Mouse (Mus musculus) hindbrain, embryonic 15.5 days (tissue): ENCODE measurements around the gene Lypd8. TPM values are rescaled to one million over a fixed set of nuclear protein-coding genes. Genes with fewer than 3 reads are reported as not detected.

Experiments
- ATAC-seq: fragments of 200-750 bp; cut with Nextera tagmentation; 2 replicates; pipeline ENCODE4 v1.8.0; 2017; ENCODE audit warnings: low read depth, moderate number of reproducible peaks, moderate TSS enrichment; ENCODE audit not compliant: low FRiP score
- H3K27ac ChIP-seq: fragments of 300-500 bp; sonication (generic); replicated peaks from 2 replicates; pipeline ENCODE4 v1.5.1; 2015; ENCODE audit warnings: mild to moderate bottlenecking, inconsistent platforms
- H3K27me3 ChIP-seq: fragments of 300-500 bp; sonication (generic); 2 replicates; pipeline ENCODE4 v1.6.1; 2015; ENCODE audit warnings: control low read depth, inconsistent platforms
- H3K36me3 ChIP-seq: fragments of 300-500 bp; sonication (generic); 2 replicates; pipeline ENCODE4 v1.6.1; 2015; ENCODE audit warnings: control low read depth, inconsistent platforms
- H3K4me1 ChIP-seq: fragments of 300-500 bp; sonication (generic); replicated peaks from 2 replicates; pipeline ENCODE4 v1.6.1; 2015; ENCODE audit warnings: control low read depth, inconsistent platforms
- H3K4me2 ChIP-seq: fragments of 300-500 bp; sonication (generic); 2 replicates; pipeline ENCODE4 v1.6.1; 2015; ENCODE audit warnings: moderate library complexity, mild to moderate bottlenecking, inconsistent platforms
- H3K4me3 ChIP-seq: fragments of 300-500 bp; sonication (generic); 2 replicates; pipeline ENCODE4 v1.5.1; 2015; ENCODE audit warnings: mild to moderate bottlenecking, inconsistent platforms
- H3K9ac ChIP-seq: fragments of 300-500 bp; sonication (generic); 2 replicates; pipeline ENCODE4 v1.6.1; 2015; ENCODE audit warnings: inconsistent platforms
- H3K9me3 ChIP-seq: fragments of 300-500 bp; sonication (generic); 2 replicates; pipeline ENCODE4 v1.6.1; 2016; ENCODE audit warnings: control low read depth, inconsistent platforms
- WGBS: fragments of 180-500 bp; shearing (Covaris S2); methylation state at CpG from one replicate; pipeline ENCODE4 v1.1.7; 2015; 5-methylcytosine and 5-hydroxymethylcytosine counted together
- polyA plus RNA-seq: library from polyadenylated mRNA; unstranded; fragments of >200 nt; fragmentation: Nextera tagmentation; extraction: Ambion mirVana; gene quantifications from 2 replicates; pipeline ENCODE4 v1.2.1, GENCODE M21; 2015

Lypd8 gene
- polyA plus RNA-seq, 1 experiment from 2014 or later: not detected

DNA sequence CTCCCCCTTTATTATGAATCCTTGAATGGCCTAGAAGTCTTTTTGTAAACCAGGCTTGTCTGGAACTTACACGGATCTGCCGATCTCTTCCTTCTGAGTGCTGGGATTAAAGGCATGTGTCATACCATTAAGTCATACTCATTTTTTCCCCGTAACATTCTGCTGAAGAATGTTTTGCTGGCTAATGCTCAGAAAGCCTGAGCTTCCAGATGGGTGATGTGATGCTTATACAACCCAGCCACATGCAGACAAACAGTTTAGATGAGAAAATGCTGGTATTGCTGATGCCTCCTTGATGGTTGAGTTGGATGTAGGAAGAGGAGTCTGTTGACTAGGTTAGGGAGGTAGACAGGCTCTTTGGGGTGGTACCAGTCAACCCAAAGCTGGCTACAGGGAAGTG is 39.5 kb downstream of the Lypd8 start:
- H3K9ac ChIP-seq: no peak overlapping the region
- ATAC-seq: no peak
- 70% methylated on average over 3 of the region's 3 CpGs for WGBS
- no peak overlapping the region for H3K27ac ChIP-seq
- H3K9me3 ChIP-seq: no peaks in the 10 kb centered on the region
- no peak overlapping the region for H3K4me3 ChIP-seq
- H3K36me3 ChIP-seq: no peaks in the 10 kb centered on the region
- H3K4me1 ChIP-seq: no peaks in the 10 kb centered on the region
- no peaks in the 10 kb centered on the region for H3K27me3 ChIP-seq
- no peak overlapping the region for H3K4me2 ChIP-seq

GRCm38 (mm10) chr11:58420815-58421214 is 42.0 kb downstream of the Lypd8 start, which contains the start of gene 1810065E05Rik:
TSS of gene 1810065E05Rik (plus strand) at chr11:58421111.
- no peak for ATAC-seq
- Histone ChIP-seq H3K27ac (no peak within 1 kb of the TSS), H3K4me2 (no peak within 1 kb of the TSS), H3K9ac (no peak within 1 kb of the TSS), H3K4me3 (no peak within 1 kb of the TSS), H3K4me1 (no peaks in the 10 kb centered on the region), H3K36me3 (no peaks in the 10 kb centered on the region), H3K9me3 (no peaks in the 10 kb centered on the region), H3K27me3 (no peaks in the 10 kb centered on the region)
- WGBS: 85% methylated on average over 1 of the region's 1 CpGs

DNA sequence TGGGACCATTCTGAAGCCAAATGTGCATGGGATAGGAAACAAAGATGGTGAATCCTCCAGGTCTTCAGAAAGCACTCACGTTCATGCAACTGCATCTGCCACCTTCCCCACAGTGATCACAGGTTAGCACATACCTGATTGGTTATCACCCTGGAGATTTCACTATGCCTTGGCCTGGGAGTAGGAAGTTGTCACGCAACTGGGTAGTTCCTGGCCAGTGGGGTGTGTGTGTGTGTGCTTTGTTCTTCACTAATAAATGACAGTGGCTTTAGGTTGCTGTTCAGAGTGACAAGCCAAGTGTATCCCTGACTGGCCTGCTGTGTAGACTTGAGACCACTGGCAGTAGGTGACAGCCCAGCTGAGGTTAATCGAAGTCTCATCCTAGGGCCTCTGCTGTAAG is 53.4 kb downstream of the Lypd8 start, which contains the start of gene Gm12253:
Gene Gm12253 (plus strand): TSS at position 301 of the 400 bp plus-strand sequence.
- WGBS: 83% methylated on average over 3 of the region's 3 CpGs
- Histone ChIP-seq H3K36me3 (no peaks in the 10 kb centered on the region), H3K9ac (no peak within 1 kb of the TSS), H3K4me1 (no peaks in the 10 kb centered on the region), H3K4me2 (no peak within 1 kb of the TSS), H3K27me3 (no peaks in the 10 kb centered on the region), H3K27ac (no peak within 1 kb of the TSS), H3K4me3 (no peak within 1 kb of the TSS), H3K9me3 (no peaks in the 10 kb centered on the region)
- ATAC-seq: no peak

- WGBS: 61% methylated on average over 5 of the region's 5 CpGs
- no peak overlapping the region for H3K4me2 ChIP-seq
- no peak for ATAC-seq
- H3K4me3 ChIP-seq: no peak overlapping the region
- H3K27ac ChIP-seq: no peak overlapping the region
- no peaks in the 10 kb centered on the region for H3K4me1 ChIP-seq
- no peak overlapping the region for H3K9ac ChIP-seq
- no peaks in the 10 kb centered on the region for H3K36me3 ChIP-seq
- no peaks in the 10 kb centered on the region for H3K9me3 ChIP-seq
- H3K27me3 ChIP-seq: no peaks in the 10 kb centered on the region
Measured at GRCm38 (mm10) chr11:58437866-58438265, 59.0 kb downstream of the Lypd8 start.

Other genes starting within 250 kb of the Lypd8 start
- gene Gemin5, start 210.5 kb upstream of the Lypd8 start, polyA plus RNA-seq: 13.2 and 17.0 TPM in 2 replicates
- gene Mrpl22, start 207.4 kb upstream of the Lypd8 start, polyA plus RNA-seq: 90.5 and 93.9 TPM in 2 replicates
- 2.2 and 3.3 TPM in 2 replicates for gene Igtp, start 179.5 kb upstream of the Lypd8 start, polyA plus RNA-seq
- gene Irgm2, start 179.4 kb upstream of the Lypd8 start, polyA plus RNA-seq: 1.3 and 1.8 TPM in 2 replicates
- gene 4930438A08Rik, start 104.2 kb upstream of the Lypd8 start, polyA plus RNA-seq: not detected in 2 replicates
- gene Zfp692, start 72.0 kb upstream of the Lypd8 start, polyA plus RNA-seq: 30.2 and 30.8 TPM in 2 replicates
- 37.5 and 39.4 TPM in 2 replicates for gene Zfp672, start 48.7 kb upstream of the Lypd8 start, polyA plus RNA-seq
- gene Sh3bp5l, start 48.3 kb upstream of the Lypd8 start, polyA plus RNA-seq: 48.4 and 51.9 TPM in 2 replicates
- not detected in 2 replicates for gene 1810065E05Rik, start 42.1 kb downstream of the Lypd8 start, polyA plus RNA-seq
- gene Gm12253, start 53.5 kb downstream of the Lypd8 start, polyA plus RNA-seq: not detected in 2 replicates
- not detected in 2 replicates for gene Lypd9, start 73.9 kb downstream of the Lypd8 start, polyA plus RNA-seq
- not detected in 2 replicates for gene Olfr30, start 83.2 kb downstream of the Lypd8 start, polyA plus RNA-seq
- gene Olfr332, start 113.5 kb downstream of the Lypd8 start, polyA plus RNA-seq: not detected in 2 replicates
- not detected in 2 replicates for gene Olfr331, start 123.5 kb downstream of the Lypd8 start, polyA plus RNA-seq
- gene Olfr330, start 155.8 kb downstream of the Lypd8 start, polyA plus RNA-seq: not detected in 2 replicates
- gene Olfr329-ps, start 167.4 kb downstream of the Lypd8 start, polyA plus RNA-seq: not detected in 2 replicates
- gene Olfr328, start 176.6 kb downstream of the Lypd8 start, polyA plus RNA-seq: 0.14 TPM in 1 of 2 replicates, not detected in the other
- gene Olfr224, start 191.5 kb downstream of the Lypd8 start, polyA plus RNA-seq: not detected in 2 replicates
- gene Olfr325, start 198.7 kb downstream of the Lypd8 start, polyA plus RNA-seq: not detected in 2 replicates
- gene Olfr324, start 216.1 kb downstream of the Lypd8 start, polyA plus RNA-seq: 0.06 and 0.09 TPM in 2 replicates
- gene 2210407C18Rik, start 237.0 kb downstream of the Lypd8 start, polyA plus RNA-seq: not detected in 2 replicates